Mouse (Mus musculus): ENCODE data around the gene Chrng. TPM values are rescaled to one million over a fixed set of nuclear protein-coding genes. Genes with fewer than 3 reads are reported as not detected.

Gene Chrng
- polyA plus RNA-seq, 1 experiment = 376 TPM

DNA sequence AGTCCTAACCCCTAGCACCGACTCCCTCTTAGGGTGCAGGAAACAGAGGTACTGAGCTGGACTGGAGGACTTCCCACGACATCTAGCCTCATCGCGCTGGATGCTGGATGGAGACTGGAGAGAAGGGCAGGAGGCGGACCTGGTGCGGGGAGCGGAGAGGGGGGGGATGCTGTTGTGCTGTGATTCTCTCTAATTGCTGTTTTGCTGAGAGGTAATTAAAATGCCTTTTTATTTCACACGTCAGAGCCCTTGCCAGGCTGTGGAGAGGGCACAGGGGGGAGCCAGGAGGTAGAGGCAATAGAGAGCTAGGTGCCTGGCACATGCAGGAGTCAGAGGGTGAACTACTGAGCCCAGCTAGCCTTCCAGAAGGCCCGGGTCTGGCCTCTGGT is 39.7 kb upstream of the Chrng start:
- no peaks in the 10 kb centered on the region for H3K36me3 ChIP-seq (ENCODE audit: control insufficient read depth, insufficient read depth)
- H3K4me2 ChIP-seq (ENCODE audit: low read depth) = no peak overlapping the region
- H3ac ChIP-seq (ENCODE audit: control insufficient read depth, insufficient read length) = no peak overlapping the region
- TF ChIP-seq E2F4 (IDR thresholded peaks at IDR 0.05; ENCODE audit: insufficient read depth) = no peak
- no peak for TF ChIP-seq MYOD1 (IDR thresholded peaks at IDR 0.05; ENCODE audit: control insufficient read depth in 1 of 3, insufficient read length in 2 of 3, low read depth in 2 of 3)
- peaks cover 31% of the 10 kb centered on the region for H3K27me3 ChIP-seq (ENCODE audit: control insufficient read depth, insufficient read depth, insufficient read length)
- no peak overlapping the region for H3K4me3 ChIP-seq
- no peaks in the 10 kb centered on the region for H3K79me2 ChIP-seq (ENCODE audit: control insufficient read depth, insufficient read depth)

DNA sequence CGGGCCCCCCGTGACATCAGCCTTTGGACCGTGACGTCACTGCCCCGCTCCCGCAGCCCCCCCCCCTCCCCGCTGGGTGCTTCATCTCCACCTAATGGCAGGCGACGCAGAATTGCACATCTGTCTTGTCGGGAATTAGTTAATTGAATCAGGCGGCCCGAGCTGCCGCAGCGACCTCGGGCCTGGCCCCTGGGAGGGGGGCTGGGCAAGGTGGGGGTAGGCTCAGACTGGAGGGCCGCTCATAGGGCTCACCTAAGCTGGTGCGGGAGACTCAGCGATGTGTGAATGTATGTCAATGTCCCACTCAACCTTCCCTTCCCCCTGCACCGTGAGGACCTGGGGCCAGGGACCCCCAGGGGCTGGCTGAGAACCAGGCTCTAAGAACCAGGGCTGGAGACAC is 34.0 kb upstream of the Chrng start:
- peaks cover 17% of the 10 kb centered on the region for H3K27me3 ChIP-seq (ENCODE audit: control insufficient read depth, insufficient read depth, insufficient read length)
- H3K4me2 ChIP-seq (ENCODE audit: low read depth) = no peak overlapping the region
- no peak overlapping the region for H3ac ChIP-seq (ENCODE audit: control insufficient read depth, insufficient read length)
- TF ChIP-seq MYOG (IDR thresholded peaks at IDR 0.05; ENCODE audit: control insufficient read depth in 1 of 3, insufficient read depth in 1 of 3, insufficient read length in 2 of 3, low read depth in 2 of 3) = no peak
- no peak for TF ChIP-seq MYOD1 (IDR thresholded peaks at IDR 0.05; ENCODE audit: control insufficient read depth in 1 of 3, insufficient read length in 2 of 3, low read depth in 2 of 3)
- no peak for TF ChIP-seq USF1 (IDR thresholded peaks at IDR 0.05; ENCODE audit: low read depth)
- no peak for TF ChIP-seq CEBPB (IDR thresholded peaks at IDR 0.05; ENCODE audit: insufficient read depth, poor library complexity, severe bottlenecking)
- TF ChIP-seq REST (IDR thresholded peaks at IDR 0.05; ENCODE audit: insufficient read depth, insufficient read length) = no peak
- no peak overlapping the region for H3K4me3 ChIP-seq
- H3K36me3 ChIP-seq (ENCODE audit: control insufficient read depth, insufficient read depth) = no peaks in the 10 kb centered on the region
- no peaks in the 10 kb centered on the region for H3K79me2 ChIP-seq (ENCODE audit: control insufficient read depth, insufficient read depth)

GRCm38 (mm10) chr1:87171312-87171711 is 33.1 kb upstream of the Chrng start:
- no peak overlapping the region for H3K4me2 ChIP-seq (ENCODE audit: low read depth)
- peaks cover 13% of the 10 kb centered on the region for H3K27me3 ChIP-seq (ENCODE audit: control insufficient read depth, insufficient read depth, insufficient read length)
- H3ac ChIP-seq (ENCODE audit: control insufficient read depth, insufficient read length) = no peak overlapping the region
- no peaks in the 10 kb centered on the region for H3K79me2 ChIP-seq (ENCODE audit: control insufficient read depth, insufficient read depth)
- no peak overlapping the region for H3K4me3 ChIP-seq
- TF ChIP-seq MAX (IDR thresholded peaks at IDR 0.05; ENCODE audit: low read depth) = no peak
- TF ChIP-seq MYOD1 (IDR thresholded peaks at IDR 0.05; ENCODE audit: control insufficient read depth in 1 of 3, insufficient read length in 2 of 3, low read depth in 2 of 3) = no peak
- no peak for TF ChIP-seq SRF (IDR thresholded peaks at IDR 0.05; ENCODE audit: control insufficient read depth, insufficient read length, low read depth)
- TF ChIP-seq REST (IDR thresholded peaks at IDR 0.05; ENCODE audit: insufficient read depth, insufficient read length) = no peak
- no peak for TF ChIP-seq USF1 (IDR thresholded peaks at IDR 0.05; ENCODE audit: low read depth)
- TF ChIP-seq TCF12 (IDR thresholded peaks at IDR 0.05; ENCODE audit: insufficient read depth, poor library complexity, severe bottlenecking) = no peak
- no peak for TF ChIP-seq E2F4 (IDR thresholded peaks at IDR 0.05; ENCODE audit: insufficient read depth)
- no peak for TF ChIP-seq POLR2A (IDR thresholded peaks at IDR 0.05; ENCODE audit: insufficient read length, low read depth)
- no peak for TF ChIP-seq POLR2AphosphoS2 (IDR thresholded peaks at IDR 0.05; ENCODE audit: insufficient read length, low read depth)
- no peaks in the 10 kb centered on the region for H3K36me3 ChIP-seq (ENCODE audit: control insufficient read depth, insufficient read depth)

DNA sequence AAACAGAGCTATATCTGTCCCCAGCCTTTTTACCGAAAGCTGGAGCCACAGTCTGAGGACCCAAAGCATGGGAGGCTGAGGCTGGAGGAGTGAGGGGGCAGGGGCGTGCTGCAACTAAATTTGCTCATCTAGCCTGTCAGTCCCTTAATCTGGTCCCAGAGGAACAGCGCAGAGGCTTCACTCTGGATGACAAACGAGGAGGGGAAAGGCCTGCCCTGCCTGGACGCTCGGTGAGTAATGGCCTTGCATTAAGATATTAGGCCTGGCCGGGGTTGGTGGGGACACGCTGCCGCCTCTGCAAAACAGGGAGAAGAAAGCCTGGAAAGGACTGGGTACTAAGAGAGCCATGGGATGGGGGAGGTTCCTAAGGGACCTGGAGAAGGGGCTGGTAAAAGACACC is 32.1 kb upstream of the Chrng start:
- H3K36me3 ChIP-seq (ENCODE audit: control insufficient read depth, insufficient read depth) = no peaks in the 10 kb centered on the region
- no peak overlapping the region for H3ac ChIP-seq (ENCODE audit: control insufficient read depth, insufficient read length)
- no peak overlapping the region for H3K4me2 ChIP-seq (ENCODE audit: low read depth)
- no peak for TF ChIP-seq USF1 (IDR thresholded peaks at IDR 0.05; ENCODE audit: low read depth)
- no peak overlapping the region for H3K4me3 ChIP-seq
- H3K79me2 ChIP-seq (ENCODE audit: control insufficient read depth, insufficient read depth) = no peaks in the 10 kb centered on the region
- peaks cover 6% of the 10 kb centered on the region for H3K27me3 ChIP-seq (ENCODE audit: control insufficient read depth, insufficient read depth, insufficient read length)

DNA sequence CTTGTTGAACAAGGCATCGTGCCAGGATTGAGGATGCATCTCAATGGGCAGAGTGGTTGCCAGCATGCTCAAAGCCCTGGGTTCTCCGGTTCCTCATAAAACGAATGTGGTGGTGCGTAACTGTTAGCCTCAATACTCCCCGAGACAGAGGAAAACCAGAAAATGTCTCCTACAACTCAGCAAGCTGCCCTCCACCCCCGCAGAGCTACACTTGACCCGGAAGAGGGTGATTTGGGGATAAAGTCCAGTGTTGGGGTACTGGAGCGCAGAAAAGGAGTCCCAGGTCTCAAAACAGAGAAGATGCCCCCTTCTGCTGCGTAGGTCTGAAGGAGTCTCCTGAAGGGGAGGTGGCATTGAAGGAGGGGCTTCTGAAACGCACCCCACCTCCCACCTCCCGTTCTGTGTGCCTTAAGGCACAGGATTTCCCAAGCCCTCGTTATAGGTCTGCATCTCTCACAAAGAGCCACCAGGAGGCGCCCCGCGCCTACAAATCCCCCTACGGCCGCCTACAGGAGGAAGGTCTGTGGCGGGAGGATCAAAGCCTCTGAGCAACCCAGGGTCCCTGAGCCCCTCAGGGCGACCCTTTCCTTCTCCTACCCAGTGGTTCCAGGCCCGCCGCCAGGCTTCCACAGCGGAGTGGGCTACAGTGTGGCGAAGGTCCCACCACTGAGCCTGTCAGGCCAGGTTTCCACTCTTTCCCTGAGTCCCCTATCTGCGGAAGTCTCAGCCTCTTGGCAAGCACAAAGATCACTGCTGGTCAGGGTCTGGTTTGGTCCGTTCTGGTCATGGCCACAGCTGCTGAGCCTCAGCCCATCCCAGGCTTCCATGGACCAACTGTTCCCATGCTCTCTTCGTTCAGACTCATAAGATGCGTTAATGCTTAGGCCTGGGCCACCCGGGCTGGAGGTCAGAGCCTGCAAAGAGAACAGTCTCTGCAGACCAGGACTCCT is 30.2 kb upstream of the Chrng start:
- TF ChIP-seq SRF (IDR thresholded peaks at IDR 0.05; ENCODE audit: control insufficient read depth, insufficient read length, low read depth) (no peak), MYOG (IDR thresholded peaks at IDR 0.05; ENCODE audit: control insufficient read depth in 1 of 3, insufficient read depth in 1 of 3, insufficient read length in 2 of 3, low read depth in 2 of 3) (peak in 1 of 3 experiments; percentile 4), E2F4 (IDR thresholded peaks at IDR 0.05; ENCODE audit: insufficient read depth) (peak; percentile 18)
- H3K4me2 ChIP-seq (ENCODE audit: low read depth) = no peak overlapping the region
- H3K36me3 ChIP-seq (ENCODE audit: control insufficient read depth, insufficient read depth) = no peaks in the 10 kb centered on the region
- H3K79me2 ChIP-seq (ENCODE audit: control insufficient read depth, insufficient read depth) = no peaks in the 10 kb centered on the region
- no peak overlapping the region for H3K4me3 ChIP-seq
- H3K27me3 ChIP-seq (ENCODE audit: control insufficient read depth, insufficient read depth, insufficient read length) = no peaks in the 10 kb centered on the region
- no peak overlapping the region for H3ac ChIP-seq (ENCODE audit: control insufficient read depth, insufficient read length)

GRCm38 (mm10) chr1:87175852-87176292 is 28.6 kb upstream of the Chrng start:
- Histone ChIP-seq H3ac (ENCODE audit: control insufficient read depth, insufficient read length) (no peak overlapping the region), H3K4me2 (ENCODE audit: low read depth) (peak overlapping the region; percentile 59), H3K27me3 (ENCODE audit: control insufficient read depth, insufficient read depth, insufficient read length) (no peaks in the 10 kb centered on the region), H3K36me3 (ENCODE audit: control insufficient read depth, insufficient read depth) (no peaks in the 10 kb centered on the region), H3K4me3 (no peak overlapping the region), H3K79me2 (ENCODE audit: control insufficient read depth, insufficient read depth) (no peaks in the 10 kb centered on the region)
- TF ChIP-seq POLR2A (IDR thresholded peaks at IDR 0.05; ENCODE audit: insufficient read length, low read depth) = peak; percentile 18
- TF ChIP-seq MYOG (IDR thresholded peaks at IDR 0.05; ENCODE audit: control insufficient read depth in 1 of 3, insufficient read depth in 1 of 3, insufficient read length in 2 of 3, low read depth in 2 of 3) = peak in 1 of 3 experiments; percentile 41
- no peak for TF ChIP-seq E2F4 (IDR thresholded peaks at IDR 0.05; ENCODE audit: insufficient read depth)
- TF ChIP-seq MAX (IDR thresholded peaks at IDR 0.05; ENCODE audit: low read depth) = no peak
- TF ChIP-seq REST (IDR thresholded peaks at IDR 0.05; ENCODE audit: insufficient read depth, insufficient read length) = no peak
- TF ChIP-seq MYOD1 (IDR thresholded peaks at IDR 0.05; ENCODE audit: control insufficient read depth in 1 of 3, insufficient read length in 2 of 3, low read depth in 2 of 3) = peak in 1 of 3 experiments; percentile 51
- TF ChIP-seq TCF3 (IDR thresholded peaks at IDR 0.05; ENCODE audit: insufficient read length, low read depth) = no peak
- TF ChIP-seq TCF12 (IDR thresholded peaks at IDR 0.05; ENCODE audit: insufficient read depth, poor library complexity, severe bottlenecking) = no peak
